Mouse (Mus musculus) inflammation-experienced regulatory T-cells, adult 6 months (primary cell): ENCODE measurements around the gene Gm3854. TPM values are rescaled to one million over a fixed set of nuclear protein-coding genes. Genes with fewer than 3 reads are reported as not detected.
A peak's percentile ranks its signal among the peaks of the same experiment; 100 is the strongest.
"Not testable (repeated sequence)": the region's sequence is repeated elsewhere in the genome, so short reads cannot be mapped to it uniquely, and the experiment has no call there.

Source experiments
- ATAC-seq: one replicate; pipeline ENCODE4 v1.8.0; 2017
- polyA plus RNA-seq, 3 experiments: library from polyadenylated mRNA; unstranded; fragments of 100-300 nt; shearing (Covaris generic); gene quantifications; one replicate each; pipeline ENCODE4 v1.2.1; 2017

Gm3854 gene
- polyA plus RNA-seq: under 1 TPM in 2 of 3 experiments, not detected in 1; 0.62 to 0.90 TPM

DNA sequence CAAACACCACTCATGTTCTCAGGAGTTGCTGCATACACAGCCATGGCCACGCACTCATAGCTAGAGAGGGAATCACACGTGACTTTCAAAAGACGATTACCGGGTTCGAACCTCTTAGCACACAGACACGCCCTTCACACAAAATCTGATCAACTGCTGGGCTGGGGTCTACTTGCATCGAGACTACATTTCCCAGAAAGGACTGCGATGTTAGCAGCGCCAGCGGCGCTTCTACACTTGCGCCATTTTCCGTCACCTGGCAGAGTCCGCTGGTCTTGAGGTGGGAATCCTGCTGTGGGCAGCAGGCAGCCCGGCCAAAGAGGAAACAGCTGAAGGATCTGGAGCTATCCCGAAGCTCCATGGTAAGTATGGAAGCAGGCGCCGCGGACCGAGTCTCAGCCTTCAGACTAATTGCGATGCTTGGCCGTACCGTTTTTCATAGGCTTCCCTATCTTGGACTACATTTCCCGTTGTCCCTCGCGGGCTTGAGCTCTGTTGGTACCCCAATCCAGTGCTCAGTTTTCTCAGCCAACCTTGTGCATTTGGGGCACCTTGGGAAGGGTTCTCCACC, at the start of gene Gm3854:
TSS of gene Gm3854 (plus strand) at position 259 of the 571 bp plus-strand sequence.
- peak; percentile 74 for ATAC-seq

DNA sequence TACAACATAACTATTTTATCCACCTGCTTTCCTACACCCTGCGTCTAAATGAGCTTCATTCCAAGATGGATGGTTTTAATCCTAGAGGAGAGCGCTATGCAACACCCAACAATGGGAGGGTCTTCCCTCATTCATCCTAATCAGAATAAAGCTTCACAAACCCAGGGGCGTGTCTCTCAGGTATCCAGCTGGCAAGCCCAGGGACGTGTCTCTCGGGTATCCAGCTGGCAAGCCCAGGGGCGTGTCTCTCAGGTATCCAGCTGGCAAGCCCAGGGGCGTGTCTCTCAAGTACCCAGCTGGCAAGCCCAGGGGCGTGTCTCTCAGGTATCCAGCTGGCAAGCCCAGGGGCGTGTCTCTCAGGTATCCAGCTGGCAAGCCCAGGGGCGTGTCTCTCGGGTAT, 42.8 kb upstream of the Gm3854 start:
- ATAC-seq: not testable (repeated sequence)

DNA sequence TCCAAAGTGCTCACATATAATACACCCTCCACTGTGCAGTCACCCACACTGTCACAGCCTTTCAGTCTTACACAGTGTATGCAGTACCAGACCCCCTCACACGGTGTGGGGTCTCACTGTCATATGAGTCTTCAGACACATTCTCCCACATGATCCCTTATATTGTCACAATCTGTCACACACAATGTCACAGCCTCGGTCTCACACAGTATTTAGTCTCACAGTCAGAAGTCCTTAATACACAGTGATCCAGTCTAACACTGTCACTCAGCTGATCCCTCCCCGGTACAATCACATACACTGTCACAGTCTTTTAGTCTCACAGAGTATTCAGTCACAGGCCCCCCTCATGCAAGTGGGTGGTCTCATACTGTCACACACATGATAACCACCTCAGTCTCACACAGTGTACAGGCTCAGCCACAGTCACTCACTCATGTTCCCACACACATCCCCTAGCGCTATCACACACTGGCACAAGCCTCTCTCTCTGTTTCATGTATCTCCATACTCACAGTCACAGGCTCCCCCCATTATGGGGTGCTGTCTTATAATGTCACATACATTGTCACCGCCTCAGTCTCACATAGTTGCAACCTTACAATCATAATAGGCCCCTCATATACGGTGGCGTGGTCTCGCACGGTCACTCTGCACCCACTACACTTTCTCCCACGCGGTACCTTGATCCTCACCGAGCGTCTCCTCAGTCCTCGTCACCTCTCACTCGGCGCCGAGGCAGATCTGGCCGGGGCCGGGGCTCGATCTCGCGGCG, 12.9 kb upstream of the Gm3854 start:
- ATAC-seq: peak; percentile 20

- peak; percentile 87 for ATAC-seq
These were observed 12.2 kb upstream of the Gm3854 start, which contains the start of gene Zfp583 for GRCm38 (mm10) chr7:6331233-6331956. Zfp583 (minus strand) TSS chr7:6331285.

- ATAC-seq: no peak
These were observed 3.7 kb upstream of the Gm3854 start for GRCm38 (mm10) chr7:6339865-6340264.

- no peak for ATAC-seq
These were observed 565 bp downstream of the Gm3854 start for GRCm38 (mm10) chr7:6344124-6344523.

DNA sequence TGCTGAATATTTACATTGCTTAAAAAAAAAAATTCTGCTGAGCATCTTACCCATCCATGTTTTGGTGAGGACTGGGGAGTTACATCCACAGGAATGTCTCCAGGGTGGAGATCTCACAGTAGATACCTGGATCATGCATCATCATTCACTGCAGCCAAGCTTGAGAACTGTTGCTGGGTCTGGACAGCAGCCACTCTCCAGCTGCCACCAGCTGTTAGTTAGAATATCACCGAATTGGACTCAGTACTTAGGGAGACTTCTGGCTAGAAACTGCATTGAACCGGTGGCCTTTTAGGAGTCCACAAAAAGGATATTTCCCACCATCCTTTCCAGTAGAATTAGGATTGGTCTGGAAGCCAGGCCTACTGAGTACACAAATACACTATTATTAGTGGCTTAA, 14.6 kb downstream of the Gm3854 start:
- no peak for ATAC-seq

- no peak for ATAC-seq
These were observed 15.5 kb downstream of the Gm3854 start for GRCm38 (mm10) chr7:6358937-6359590.

- ATAC-seq: no peak
These were observed 17.0 kb downstream of the Gm3854 start for GRCm38 (mm10) chr7:6360477-6361060.

- no peak for ATAC-seq
These were observed 18.2 kb downstream of the Gm3854 start for GRCm38 (mm10) chr7:6361756-6362155.

DNA sequence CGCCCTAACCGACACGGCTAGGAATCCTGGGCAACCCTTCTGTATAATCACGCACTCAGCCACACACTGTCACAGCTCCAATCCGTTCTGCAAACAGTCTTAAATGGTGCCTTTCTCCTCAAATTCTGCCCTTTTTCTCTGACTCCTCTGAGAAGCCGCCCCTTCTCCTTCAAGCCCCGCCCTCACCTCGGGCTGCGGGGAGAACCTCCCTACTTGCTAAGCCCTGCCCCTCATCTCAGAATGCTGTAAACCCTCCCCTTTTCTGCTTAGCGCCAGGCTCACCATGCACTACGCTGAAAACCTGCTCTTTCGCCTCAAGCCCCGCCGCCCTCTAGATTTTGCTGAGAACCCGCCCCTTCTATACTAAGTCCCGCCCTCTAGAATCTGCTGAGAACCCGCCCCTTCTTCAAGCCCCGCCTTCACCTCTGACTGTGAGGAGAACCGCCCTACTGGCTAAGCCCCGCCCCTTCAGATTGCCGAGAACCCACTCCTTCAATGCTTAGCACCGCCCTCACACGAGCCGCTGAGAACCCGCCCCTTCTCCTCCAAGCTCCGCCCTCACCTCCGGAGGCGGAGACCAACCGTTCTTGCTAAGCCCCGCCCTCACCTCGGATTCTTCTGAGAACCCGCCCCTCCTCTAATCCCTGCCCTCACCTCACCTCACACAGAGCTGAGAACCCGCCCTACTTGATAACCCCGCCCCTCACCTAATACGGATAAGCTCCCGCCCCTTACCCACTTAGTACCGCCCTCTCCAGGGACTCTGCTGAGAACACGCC, 18.9 kb downstream of the Gm3854 start:
- peak; percentile 77 for ATAC-seq

GRCm38 (mm10) chr7:6363047-6363488, 19.5 kb downstream of the Gm3854 start, which contains the start of gene Zfp78:
Zfp78 (plus strand) TSS chr7:6363280.
- ATAC-seq: peak; percentile 65

DNA sequence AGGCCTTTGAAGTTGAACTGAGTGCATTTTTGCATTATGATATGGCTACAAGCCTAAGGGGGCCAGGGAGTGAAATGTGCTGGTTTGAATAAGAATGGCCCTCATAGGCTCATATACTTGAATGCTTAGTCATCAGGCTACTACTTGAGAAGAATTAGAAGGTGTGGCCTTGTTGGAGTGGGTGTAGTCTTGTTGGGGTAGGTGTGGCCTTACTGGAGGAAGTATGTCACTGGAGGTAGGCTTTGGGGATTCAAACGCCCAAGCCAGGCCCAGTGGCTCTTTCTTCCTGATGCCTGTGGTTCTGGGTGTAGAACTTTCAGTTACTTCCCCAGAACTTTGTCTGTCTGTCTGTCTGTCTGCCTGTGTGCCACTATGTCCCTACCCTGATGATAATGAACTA, 21.2 kb downstream of the Gm3854 start:
- ATAC-seq: no peak

GRCm38 (mm10) chr7:6367185-6367584, 23.6 kb downstream of the Gm3854 start:
- ATAC-seq: no peak

- not testable (repeated sequence) for ATAC-seq
These were observed 24.6 kb downstream of the Gm3854 start for GRCm38 (mm10) chr7:6368146-6368545.

DNA sequence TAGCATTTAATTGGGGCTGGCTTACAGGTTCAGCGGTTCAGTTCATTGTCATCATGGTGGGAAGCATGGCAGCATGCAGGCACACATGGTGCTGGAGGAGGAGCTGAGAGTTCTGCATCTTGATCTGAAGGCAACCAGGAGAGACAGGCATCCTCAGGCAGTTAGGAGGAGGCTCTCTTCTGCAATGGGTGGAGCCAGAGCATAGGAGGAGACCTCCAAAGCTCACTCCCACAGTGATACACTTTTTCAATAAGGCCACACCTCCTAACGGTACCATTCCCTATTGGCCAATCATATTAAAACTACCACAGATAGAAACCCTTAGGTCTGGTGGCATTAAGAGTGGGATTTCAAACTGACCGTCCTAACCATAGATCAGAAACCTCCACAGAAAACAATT, 25.9 kb downstream of the Gm3854 start:
- ATAC-seq: no peak

DNA sequence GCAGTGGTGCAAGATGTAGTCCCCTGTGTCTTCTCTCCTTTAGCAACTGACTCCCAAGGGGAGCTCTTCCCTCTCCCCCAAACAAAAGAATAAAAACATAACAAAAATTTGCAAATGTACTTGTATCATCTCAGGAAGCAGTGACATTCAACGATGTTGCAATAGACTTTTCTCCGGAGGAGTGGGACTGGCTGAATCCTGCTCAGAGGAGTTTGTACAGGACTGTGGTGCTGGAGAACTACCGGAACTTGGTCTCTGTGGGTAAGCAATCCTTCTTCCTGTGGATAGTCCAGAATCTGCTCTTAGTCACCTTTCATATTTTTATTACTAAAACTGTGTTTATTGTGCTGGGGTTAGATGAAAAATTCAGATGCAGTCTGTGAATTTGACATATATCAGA, 29.4 kb downstream of the Gm3854 start:
- no peak for ATAC-seq

GRCm38 (mm10) chr7:6378441-6378840, 34.9 kb downstream of the Gm3854 start:
- ATAC-seq: no peak

- ATAC-seq: no peak
These were observed 37.9 kb downstream of the Gm3854 start for GRCm38 (mm10) chr7:6381431-6381830.

DNA sequence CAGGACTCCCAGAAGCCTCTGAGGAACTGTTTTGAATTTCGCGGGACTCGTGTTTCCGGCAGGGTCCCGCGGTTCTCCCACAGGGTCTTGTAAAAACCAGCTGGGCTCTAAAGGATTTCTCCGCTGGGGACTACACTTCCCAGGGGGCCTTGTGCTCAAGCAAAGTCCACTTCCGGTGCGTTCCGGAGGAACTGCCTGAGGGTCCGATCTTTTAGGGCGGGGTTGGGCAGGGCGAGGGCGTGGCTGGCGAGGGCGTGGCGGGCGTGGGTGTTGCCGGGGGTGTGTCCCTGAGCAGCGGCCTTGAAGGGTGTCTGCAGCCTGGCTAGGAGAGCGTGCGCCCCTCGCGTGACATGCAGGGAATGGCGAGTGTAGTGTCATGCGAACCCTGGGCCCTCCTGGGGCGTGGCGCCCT, 39.5 kb downstream of the Gm3854 start, which contains the start of gene Zfp28:
TSS of gene Zfp28 (plus strand) at position 252 of the 412 bp plus-strand sequence.
- ATAC-seq: peak; percentile 95

DNA sequence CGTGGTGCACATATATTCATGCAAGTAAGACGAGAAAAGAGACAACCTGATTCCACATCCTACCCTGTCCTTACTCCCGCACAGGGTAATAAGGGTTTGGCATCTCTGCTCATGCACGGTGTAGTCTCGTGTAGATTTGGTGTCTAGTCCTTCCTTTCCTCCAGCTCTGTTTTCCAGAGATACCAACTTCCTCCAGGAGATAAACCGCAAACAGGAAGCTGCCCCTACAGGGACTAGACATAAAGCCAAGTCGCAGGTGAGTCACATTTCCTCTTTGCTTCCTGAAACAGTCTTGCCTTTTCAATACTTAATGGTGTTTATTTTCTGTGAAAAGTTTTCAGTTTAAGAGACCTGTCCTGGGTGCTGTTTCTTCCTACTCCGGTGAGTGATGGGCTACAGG, 40.5 kb downstream of the Gm3854 start:
- ATAC-seq: no peak
